ENCODE assay signal across 8 mouse cellular contexts in the genomic region with DNA sequence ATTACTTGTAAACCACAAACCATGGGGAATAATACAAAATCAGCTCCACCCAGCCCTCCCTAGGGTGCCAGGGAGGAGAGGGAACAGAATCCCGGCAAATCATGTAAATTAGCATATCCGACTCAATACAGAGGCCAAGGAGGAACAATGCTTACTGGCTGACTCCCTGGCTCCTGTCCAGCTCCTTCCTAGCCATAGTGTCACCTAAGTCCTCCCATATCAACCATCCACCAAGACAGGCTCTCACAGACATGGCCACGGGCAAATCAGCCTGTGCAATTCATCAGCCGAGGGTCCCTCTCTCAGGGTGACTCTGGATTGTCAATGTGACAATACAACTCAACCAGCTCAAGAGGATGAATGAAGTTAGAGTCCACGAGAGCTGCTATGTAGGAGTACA. TPM values are rescaled to one million over a fixed set of nuclear protein-coding genes. Genes with fewer than 3 reads are reported as not detected.
DNase-seq lines count a peak whose midpoint lies in the region; ATAC-seq and TF ChIP-seq lines count a peak whose summit lies in the region.

No protein-coding gene starts in this region.

- H3K27me3 ChIP-seq in heart, embryonic 16.5 days (ENCODE audit: control insufficient read depth, insufficient read depth, low read length): no peaks in the 10 kb centered on the region; the same call in 1 of the 2 replicates
- no peaks in the 10 kb centered on the region for H3K27me3 ChIP-seq in limb, embryonic 14.5 days (ENCODE audit: control insufficient read depth, insufficient read depth, low read length)
- no peaks in the 10 kb centered on the region for H3K27me3 ChIP-seq in stomach, embryonic 15.5 days (replicated peaks)

- H3K36me3 ChIP-seq in heart, embryonic 16.5 days (ENCODE audit: control insufficient read depth, insufficient read depth): peaks cover 6% of the 10 kb centered on the region; the same call in 1 of the 2 replicates
- H3K36me3 ChIP-seq in limb, embryonic 14.5 days (ENCODE audit: control insufficient read depth, insufficient read depth, low read length): no peaks in the 10 kb centered on the region
- H3K36me3 ChIP-seq in stomach, embryonic 15.5 days: no peaks in the 10 kb centered on the region

- H3K9ac ChIP-seq in heart, embryonic 16.5 days (ENCODE audit: low read length): peak overlapping the region; percentile 86
- H3K9ac ChIP-seq in limb, embryonic 14.5 days (ENCODE audit: low read depth, low read length, severe bottlenecking): no peak overlapping the region
- H3K9ac ChIP-seq in stomach, embryonic 15.5 days: no peak overlapping the region

- whole genome bisulfite sequencing in heart, embryonic 16.5 days: 52% methylated on average over 5 of the region's 5 CpGs
- WGBS in limb, embryonic 14.5 days: 68% methylated on average over 5 of the region's 5 CpGs
- WGBS in stomach, embryonic 15.5 days: 62% methylated on average over 5 of the region's 5 CpGs

- ATAC-seq in heart, embryonic 16.5 days (replicated peaks; ENCODE audit: extremely low read depth, insufficient read depth, low FRiP score): no peak
- ATAC-seq in limb, embryonic 14.5 days (ENCODE audit: low FRiP score, low read depth): no peak
- no peak for ATAC-seq in stomach, embryonic 15.5 days (ENCODE audit: insufficient read depth, low FRiP score, low read depth)
- no peak for ATAC-seq in monocyte, adult 5-6 weeks (replicated peaks; ENCODE audit: insufficient number of reproducible peaks, low FRiP score, low TSS enrichment, poor library complexity, severe bottlenecking)

- no peak overlapping the region for H3K27ac ChIP-seq in heart, embryonic 16.5 days (ENCODE audit: low read length)
- no peak overlapping the region for H3K27ac ChIP-seq in limb, embryonic 14.5 days (replicated peaks; ENCODE audit: low read depth, low read length)
- no peak overlapping the region for H3K27ac ChIP-seq in stomach, embryonic 15.5 days

- no peaks in the 10 kb centered on the region for H3K9me3 ChIP-seq in heart, embryonic 16.5 days (replicated peaks; ENCODE audit: control insufficient read depth, low read length)
- no peaks in the 10 kb centered on the region for H3K9me3 ChIP-seq in limb, embryonic 14.5 days (ENCODE audit: control insufficient read depth, low read length)
- no peaks in the 10 kb centered on the region for H3K9me3 ChIP-seq in stomach, embryonic 15.5 days

- peak overlapping the region; percentile 98 for H3K4me2 ChIP-seq in heart, embryonic 16.5 days (ENCODE audit: low read depth, low read length)
- H3K4me2 ChIP-seq in limb, embryonic 14.5 days (replicated peaks; ENCODE audit: low read depth, low read length, severe bottlenecking): peak overlapping the region; percentile 85; the same call in 1 of the 2 replicates
- peak overlapping the region; percentile 95 for H3K4me2 ChIP-seq in stomach, embryonic 15.5 days

- no peak for TF ChIP-seq POLR2A in limb, embryonic 14.5 days (IDR thresholded peaks at IDR 0.05; ENCODE audit: borderline replicate concordance, extremely low read depth, insufficient read depth, insufficient read length)

- H3K4me3 ChIP-seq in heart, embryonic 16.5 days (ENCODE audit: low read length): no peak overlapping the region; the same call in 1 of the 2 replicates
- H3K4me3 ChIP-seq in limb, embryonic 14.5 days (replicated peaks; ENCODE audit: low read length): peak overlapping the region; percentile 60
- H3K4me3 ChIP-seq in stomach, embryonic 15.5 days (replicated peaks): peak overlapping the region; percentile 59

- DNase-seq in embryo, embryonic 9.5 days (ENCODE audit: extremely low spot score): peak; percentile 11
- DNase-seq in embryo, embryonic 10.5 days (ENCODE audit: low spot score): no peak
- DNase-seq in MN1 (ENCODE audit: low spot score): peak; percentile 13
- DNase-seq in limb, embryonic 14.5 days (ENCODE audit: low spot score): no peak
- no peak for DNase-seq in thymus, adult 18-20 months

- peaks cover 10% of the 10 kb centered on the region for H3K4me1 ChIP-seq in heart, embryonic 16.5 days (ENCODE audit: control insufficient read depth, insufficient read depth, low read length)
- H3K4me1 ChIP-seq in limb, embryonic 14.5 days (ENCODE audit: control insufficient read depth, insufficient read depth, low read length): peaks cover 11% of the 10 kb centered on the region
- H3K4me1 ChIP-seq in stomach, embryonic 15.5 days: peaks cover 8% of the 10 kb centered on the region

RNA-seq across cellular contexts. Expression of a gene that starts 1.4 kb away (rescaled TPM):
- polyA plus RNA-seq in heart, embryonic 16.5 days (2015; fragmentation: Nextera tagmentation; extraction: Ambion mirVana): 112 and 113 TPM in 2 replicates
- 60.0 and 64.5 TPM in 2 replicates for polyA plus RNA-seq in limb, embryonic 14.5 days (2012; rRNA removed)
- polyA plus RNA-seq in limb, embryonic 14.5 days (2014; fragmentation: Nextera tagmentation; extraction: Ambion mirVana): 92.9 and 96.1 TPM in 2 replicates
- 132 and 158 TPM in 2 replicates for polyA plus RNA-seq in stomach, embryonic 15.5 days (2015; fragmentation: Nextera tagmentation; extraction: Ambion mirVana)
- 11.9 to 30.2 TPM (median 15.1 TPM) in 3 replicates for total RNA-seq in monocyte, adult 5-6 weeks (2017)

RNA-seq across cellular contexts. Expression of a gene that starts 4.9 kb away (rescaled TPM):
- not detected in 2 replicates for polyA plus RNA-seq in heart, embryonic 16.5 days (2015; fragmentation: Nextera tagmentation; extraction: Ambion mirVana)
- polyA plus RNA-seq in limb, embryonic 14.5 days (2012; rRNA removed): not detected in 2 replicates
- polyA plus RNA-seq in limb, embryonic 14.5 days (2014; fragmentation: Nextera tagmentation; extraction: Ambion mirVana): not detected in 2 replicates
- not detected in 2 replicates for polyA plus RNA-seq in stomach, embryonic 15.5 days (2015; fragmentation: Nextera tagmentation; extraction: Ambion mirVana)
- total RNA-seq in monocyte, adult 5-6 weeks (2017): not detected in 3 replicates

RNA-seq across cellular contexts. Expression of a gene that starts 44.5 kb away (rescaled TPM):
- polyA plus RNA-seq in heart, embryonic 16.5 days (2015; fragmentation: Nextera tagmentation; extraction: Ambion mirVana): 66.7 and 76.4 TPM in 2 replicates
- 35.9 and 49.2 TPM in 2 replicates for polyA plus RNA-seq in limb, embryonic 14.5 days (2012; rRNA removed)
- polyA plus RNA-seq in limb, embryonic 14.5 days (2014; fragmentation: Nextera tagmentation; extraction: Ambion mirVana): 68.6 and 70.9 TPM in 2 replicates
- 88.3 and 92.9 TPM in 2 replicates for polyA plus RNA-seq in stomach, embryonic 15.5 days (2015; fragmentation: Nextera tagmentation; extraction: Ambion mirVana)
- 10.0 to 18.0 TPM (median 13.1 TPM) in 3 replicates for total RNA-seq in monocyte, adult 5-6 weeks (2017)

Comparison
In these comparisons a context has a peak if more than half of its experiments do, and no peak if none do; other contexts are left out.
1. DNase-seq: peak in embryo, embryonic 9.5 days (single experiment) and MN1 (single experiment); none in embryo, embryonic 10.5 days (single experiment), limb, embryonic 14.5 days (single experiment) and thymus, adult 18-20 months (0 of 2).
2. Peak in every context shown above with its lines, with median percentiles within 50 percentile points of each other: H3K4me2 ChIP-seq.